Mouse (Mus musculus) right cerebral cortex, adult 18-20 months (tissue): ENCODE results near the gene Pgbd1.
"Not testable (repeated sequence)": the region's sequence is repeated elsewhere in the genome, so short reads cannot be mapped to it uniquely, and the experiment has no call there.

Experiments
- DNase-seq: peaks from one replicate; pipeline ENCODE4 v3.0.0; 2022; ENCODE audit warnings: mixed read lengths

The Pgbd1 gene

GRCm38 (mm10) chr13:21440503-21441206 is at the start of gene Pgbd1:
Pgbd1 (minus strand) TSS chr13:21441058.
- DNase-seq: peak; percentile 81

- DNase-seq: no peak
Observed at GRCm38 (mm10) chr13:21486881-21487280, 46.0 kb upstream of the Pgbd1 start.

DNA sequence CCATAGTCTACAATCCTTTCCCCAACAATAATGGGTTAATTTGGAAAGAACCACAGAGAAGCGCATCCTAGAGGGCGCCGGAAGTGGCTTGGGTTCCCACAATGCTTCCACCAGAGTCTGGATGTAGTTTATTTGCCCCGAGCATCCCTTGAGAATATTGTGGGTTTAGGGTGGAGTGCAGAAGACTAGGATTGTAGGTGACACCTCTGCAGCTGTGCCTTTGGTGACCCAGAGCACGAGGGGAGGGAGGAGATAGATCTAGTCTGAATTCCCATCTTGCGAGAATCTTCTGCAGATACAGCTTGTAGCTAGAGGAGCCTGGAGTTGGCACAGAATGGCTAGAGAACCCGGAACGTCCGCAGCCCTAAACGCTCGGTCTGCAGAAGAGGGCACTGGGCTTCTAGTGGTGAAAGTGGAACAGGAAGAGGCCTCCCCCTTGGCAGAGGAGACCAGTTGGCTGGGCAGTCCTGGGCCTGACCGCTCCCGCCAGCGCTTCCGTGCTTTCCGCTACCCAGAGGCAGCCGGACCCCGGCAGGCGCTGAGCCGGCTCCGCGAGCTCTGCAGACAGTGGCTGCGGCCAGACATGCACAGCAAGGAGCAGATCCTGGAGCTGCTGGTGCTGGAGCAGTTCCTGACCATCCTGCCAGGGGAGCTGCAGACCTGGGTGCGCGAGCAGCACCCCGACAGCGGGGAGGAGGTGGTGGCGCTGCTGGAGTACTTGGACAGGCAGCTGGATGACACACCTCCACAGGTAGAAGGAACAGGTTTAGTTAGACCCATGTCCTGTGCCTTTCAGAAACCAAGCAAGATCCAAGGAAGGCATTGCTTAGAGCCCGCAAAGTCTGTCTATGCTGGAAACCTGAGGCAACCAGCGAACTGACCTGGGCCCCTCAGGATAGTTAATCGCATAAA is 38.2 kb upstream of the Pgbd1 start, which contains the start of the genes Zkscan4 and Gm10065:
Zkscan4 (plus strand) TSS at position 149 of the 912 bp plus-strand sequence.
Gm10065 (minus strand) TSS at position 683 of the 912 bp plus-strand sequence.
- DNase-seq: peak; percentile 84

- DNase-seq: no peak
Observed at GRCm38 (mm10) chr13:21472427-21472826, 31.6 kb upstream of the Pgbd1 start.

- no peak for DNase-seq
Observed at GRCm38 (mm10) chr13:21469097-21469496, 28.2 kb upstream of the Pgbd1 start.

- DNase-seq: peak; percentile 83
Observed at GRCm38 (mm10) chr13:21468061-21469019, 27.5 kb upstream of the Pgbd1 start, which contains the start of gene Nkapl. Nkapl (minus strand) TSS chr13:21468509.

DNA sequence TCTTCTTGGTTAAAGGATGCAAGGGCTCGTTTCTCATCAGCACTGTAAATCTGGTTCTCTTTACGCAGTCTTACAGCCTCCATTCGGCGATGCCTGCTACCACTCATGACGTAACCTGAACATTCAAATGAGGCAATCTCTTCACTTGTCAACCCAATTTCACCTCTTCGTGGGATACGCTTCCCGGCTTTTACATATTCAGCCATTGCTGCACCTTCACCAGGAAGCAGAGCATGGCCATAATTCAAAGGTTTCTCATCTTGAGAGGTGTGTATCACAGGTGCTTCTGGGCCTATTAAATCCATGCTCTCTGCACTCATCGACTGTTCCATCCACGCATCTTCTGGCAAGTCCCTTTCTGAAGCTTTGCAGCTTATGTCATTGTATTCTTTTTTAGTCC is 26.5 kb upstream of the Pgbd1 start:
- no peak for DNase-seq

DNA sequence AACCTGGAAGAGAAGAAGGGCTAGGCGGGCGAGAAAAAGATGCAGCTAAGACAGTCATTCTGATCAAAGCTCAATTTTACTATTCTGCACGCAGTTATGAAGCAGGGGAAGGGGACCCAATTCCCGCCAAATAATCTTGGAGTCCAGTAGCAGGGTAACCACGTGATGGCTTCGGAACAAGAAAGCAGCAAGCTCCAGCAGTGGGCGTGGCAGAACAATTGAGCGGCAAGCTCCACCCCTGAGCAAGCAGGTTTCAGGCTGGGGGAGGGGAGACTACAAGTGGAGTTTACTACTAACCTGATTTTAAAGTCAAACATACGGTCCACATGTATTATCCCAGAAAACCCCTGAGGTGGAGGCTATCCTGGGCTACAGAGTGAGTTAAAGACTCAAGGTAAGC is 21.7 kb upstream of the Pgbd1 start:
- not testable (repeated sequence) for DNase-seq

DNA sequence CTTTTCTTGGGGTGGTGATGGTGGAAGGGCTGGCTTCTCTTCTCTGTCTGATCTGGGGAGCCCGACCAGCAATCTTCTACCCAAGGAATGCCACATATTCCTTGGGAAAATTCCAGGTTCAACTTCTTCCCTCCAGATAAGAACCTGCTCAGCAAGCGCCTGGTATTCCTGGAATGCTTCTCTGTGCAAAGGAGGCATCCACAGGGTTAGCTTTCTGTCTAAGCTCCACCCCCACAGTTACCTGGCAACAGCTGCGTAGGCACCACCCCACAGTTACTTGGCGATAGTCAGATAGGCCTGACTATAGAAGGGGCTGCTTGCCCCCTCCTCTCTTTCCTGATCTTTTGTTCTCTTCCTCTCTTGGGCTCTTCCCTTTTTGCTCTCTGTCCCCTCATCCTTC is 15.5 kb upstream of the Pgbd1 start:
- DNase-seq: no peak

DNA sequence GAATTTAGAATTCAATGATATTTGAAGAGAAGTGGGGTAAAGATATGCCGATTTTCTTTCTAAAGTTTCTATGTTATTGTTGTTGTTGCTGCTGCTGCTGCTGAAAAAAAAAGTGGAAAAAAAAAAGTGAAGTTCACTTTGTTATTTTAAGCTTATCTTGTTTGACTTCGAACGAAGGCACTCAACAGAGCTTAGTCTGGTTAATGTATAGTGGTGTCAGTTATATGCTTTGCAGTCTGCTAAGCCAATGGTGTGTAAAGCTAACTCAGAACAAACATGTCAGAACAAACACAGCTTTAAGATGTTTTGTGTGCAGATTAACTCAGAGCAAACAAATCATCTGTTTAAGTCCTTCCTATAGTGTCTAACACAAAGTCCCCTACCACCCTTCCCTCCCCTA is 13.3 kb upstream of the Pgbd1 start:
- DNase-seq: no peak

- DNase-seq: peak; percentile 89
Observed at GRCm38 (mm10) chr13:21453449-21453848, 12.6 kb upstream of the Pgbd1 start, which contains the start of gene Zscan26. Zscan26 (minus strand) TSS chr13:21453730.

GRCm38 (mm10) chr13:21453042-21453441 is 12.2 kb upstream of the Pgbd1 start:
- no peak for DNase-seq

- no peak for DNase-seq
Observed at GRCm38 (mm10) chr13:21447856-21448614, 7.2 kb upstream of the Pgbd1 start.

GRCm38 (mm10) chr13:21446796-21447195 is 5.9 kb upstream of the Pgbd1 start:
- no peak for DNase-seq

GRCm38 (mm10) chr13:21441207-21441572 is 332 bp upstream of the Pgbd1 start:
- DNase-seq: no peak

DNA sequence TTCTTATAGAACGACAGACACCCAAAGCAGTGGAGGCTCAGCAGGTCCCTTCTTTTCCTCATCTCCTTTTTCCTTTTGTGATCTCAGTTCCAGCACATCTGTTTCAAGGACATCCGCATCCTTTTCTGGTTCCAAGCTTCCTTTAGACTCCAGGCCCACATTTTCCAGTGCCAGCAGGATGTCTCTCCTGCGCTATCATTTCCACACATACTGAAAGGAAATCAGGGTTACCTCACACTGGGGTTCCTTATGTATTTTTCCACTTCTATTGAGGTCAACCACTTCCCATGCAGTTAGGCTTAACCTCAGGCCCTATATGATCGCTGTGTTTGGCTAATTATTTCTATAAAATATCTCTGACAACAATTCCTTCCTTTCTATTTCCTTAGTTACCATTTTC is 5.4 kb downstream of the Pgbd1 start:
- DNase-seq: no peak

DNA sequence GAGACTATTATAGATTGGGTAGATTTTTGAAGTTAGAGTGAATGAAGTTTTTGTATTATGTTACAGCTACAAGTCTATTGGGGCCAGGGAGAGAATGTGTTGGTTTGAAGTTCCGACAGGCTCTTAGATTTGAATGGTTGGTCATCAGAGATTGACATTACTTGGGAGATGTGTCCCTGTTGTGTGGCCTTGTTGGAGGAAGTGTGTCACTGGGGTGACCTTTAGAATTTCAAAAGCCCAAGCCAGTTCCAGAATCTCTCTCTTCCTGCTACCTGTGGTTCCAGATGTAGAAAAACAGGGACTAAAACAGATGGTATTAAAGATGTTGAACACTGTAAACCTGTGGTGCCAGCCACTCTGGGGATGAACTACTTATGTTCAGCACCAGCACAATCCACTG is 13.2 kb downstream of the Pgbd1 start:
- DNase-seq: no peak

DNA sequence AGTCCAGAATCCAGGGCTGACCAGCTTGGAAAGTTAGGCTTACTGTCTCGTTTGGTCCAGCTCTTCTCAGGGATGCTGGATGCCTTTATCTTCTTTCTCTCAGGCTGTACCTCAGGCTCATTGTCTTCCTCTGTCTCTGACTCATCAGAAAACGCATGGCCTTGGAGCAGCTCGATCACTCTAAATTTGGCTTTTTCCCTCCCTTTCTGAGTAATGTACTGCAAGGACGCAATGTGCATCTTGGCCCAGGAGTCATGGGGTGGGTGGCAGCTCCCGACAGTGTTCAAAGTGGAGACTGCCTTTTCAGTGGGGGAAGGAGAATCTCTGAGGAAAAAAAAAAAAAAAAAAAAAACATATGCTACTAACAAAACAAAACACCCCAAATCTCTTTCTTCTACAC is 17.6 kb downstream of the Pgbd1 start:
- no peak for DNase-seq

DNA sequence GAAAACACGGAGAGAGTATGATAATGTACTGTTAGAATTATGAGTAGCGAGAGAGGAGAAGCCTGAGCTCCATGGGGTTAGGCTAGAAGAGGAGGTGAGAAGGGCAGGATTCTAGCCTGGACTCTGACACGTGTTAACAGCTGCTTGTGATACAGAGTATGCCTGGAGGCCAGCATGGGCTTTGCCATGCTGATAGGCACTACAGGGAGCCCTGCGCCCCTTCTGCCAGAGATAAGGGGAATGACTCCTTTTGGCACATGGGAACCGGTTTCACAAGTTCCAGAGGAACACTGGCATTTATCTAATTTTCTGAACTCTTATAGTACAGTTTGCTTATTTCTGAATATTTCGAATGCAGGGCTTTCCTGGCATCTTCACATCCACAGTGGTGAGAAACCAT is 22.0 kb downstream of the Pgbd1 start:
- DNase-seq: no peak

DNA sequence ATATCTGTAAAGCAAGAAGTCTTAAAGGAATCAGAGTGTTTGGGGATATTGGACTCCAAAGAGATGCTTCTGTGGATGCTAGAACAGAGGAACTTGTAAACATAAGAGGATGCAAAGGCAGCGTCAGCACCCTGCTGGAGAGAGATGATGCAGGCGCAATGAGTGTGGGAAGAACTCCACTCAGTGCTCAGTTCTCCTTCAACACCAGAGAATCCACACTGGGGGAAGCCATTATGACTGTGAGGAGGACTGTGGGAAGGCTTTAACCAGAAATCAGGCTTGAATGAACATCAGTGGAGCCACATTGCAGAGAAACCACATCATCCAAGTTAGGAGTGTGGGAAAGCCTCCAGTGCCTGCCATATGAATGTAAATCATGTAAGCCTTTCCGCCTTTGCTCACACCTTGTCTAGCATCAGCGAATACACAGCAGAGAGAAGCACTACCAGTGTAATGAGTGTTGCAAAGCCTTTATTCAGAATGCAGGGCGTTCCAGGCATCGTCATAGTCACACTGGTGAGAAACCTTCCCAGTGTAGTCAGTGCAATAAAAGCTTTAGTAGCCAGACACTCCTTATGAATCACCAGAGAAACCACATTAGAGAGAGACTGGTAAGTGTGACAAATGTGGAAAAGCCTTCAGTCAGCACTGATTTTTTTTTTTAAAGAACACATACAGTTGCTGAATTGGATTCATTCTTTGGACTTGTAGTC is 23.4 kb downstream of the Pgbd1 start:
- DNase-seq: peak; percentile 21

DNA sequence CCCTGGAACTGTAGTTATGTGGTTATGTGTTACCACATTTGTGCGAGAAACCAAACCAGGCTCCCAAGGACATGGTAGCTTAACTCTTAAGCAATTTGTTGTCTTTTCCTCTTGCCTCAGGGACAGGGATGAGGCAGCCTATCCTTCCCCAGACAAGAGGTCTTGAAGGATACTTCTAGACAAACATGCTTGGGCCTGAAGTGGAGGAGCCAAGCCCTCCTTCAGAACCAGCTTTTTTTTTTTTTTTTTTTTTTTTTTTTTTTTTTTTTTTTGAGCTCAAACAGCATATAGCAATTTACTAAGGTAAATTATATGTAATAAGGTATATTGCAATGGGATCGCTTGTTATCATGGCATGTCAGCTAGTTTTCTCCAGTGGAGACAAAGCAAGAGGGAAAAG is 25.1 kb downstream of the Pgbd1 start:
- no peak for DNase-seq
